Mouse (Mus musculus) left cerebral cortex, postnatal 10 days (tissue): ENCODE data around the gene Dnajb1. TPM values are rescaled to one million over a fixed set of nuclear protein-coding genes. Genes with fewer than 3 reads are reported as not detected.
A peak's percentile ranks its signal among the peaks of the same experiment; 100 is the strongest.
"Not testable (repeated sequence)": the region's sequence is repeated elsewhere in the genome, so short reads cannot be mapped to it uniquely, and the experiment has no call there.

ENCODE experiments used
- DNase-seq, 2 experiments: peaks; one replicate each; pipeline ENCODE4 v3.0.0; 2021 to 2022; ENCODE audit warnings: low spot score in 2 of 2, mixed read lengths in 1 of 2; ENCODE audit errors: extremely low spot score in 1 of 2
- intact Hi-C: fragments of 180-260 bp; cut with DNase I; formaldehyde crosslinking; loops from one replicate; pipeline ENCODE4 v1.15.1; 2025
- total RNA-seq, 2 experiments: library from RNA; stranded (reverse); gene quantifications; 2 replicates each; pipeline ENCODE4 v1.2.3; 2021

Dnajb1 gene
- 10 to 100 TPM; 35.9 to 36.3 TPM for total RNA-seq

DNA sequence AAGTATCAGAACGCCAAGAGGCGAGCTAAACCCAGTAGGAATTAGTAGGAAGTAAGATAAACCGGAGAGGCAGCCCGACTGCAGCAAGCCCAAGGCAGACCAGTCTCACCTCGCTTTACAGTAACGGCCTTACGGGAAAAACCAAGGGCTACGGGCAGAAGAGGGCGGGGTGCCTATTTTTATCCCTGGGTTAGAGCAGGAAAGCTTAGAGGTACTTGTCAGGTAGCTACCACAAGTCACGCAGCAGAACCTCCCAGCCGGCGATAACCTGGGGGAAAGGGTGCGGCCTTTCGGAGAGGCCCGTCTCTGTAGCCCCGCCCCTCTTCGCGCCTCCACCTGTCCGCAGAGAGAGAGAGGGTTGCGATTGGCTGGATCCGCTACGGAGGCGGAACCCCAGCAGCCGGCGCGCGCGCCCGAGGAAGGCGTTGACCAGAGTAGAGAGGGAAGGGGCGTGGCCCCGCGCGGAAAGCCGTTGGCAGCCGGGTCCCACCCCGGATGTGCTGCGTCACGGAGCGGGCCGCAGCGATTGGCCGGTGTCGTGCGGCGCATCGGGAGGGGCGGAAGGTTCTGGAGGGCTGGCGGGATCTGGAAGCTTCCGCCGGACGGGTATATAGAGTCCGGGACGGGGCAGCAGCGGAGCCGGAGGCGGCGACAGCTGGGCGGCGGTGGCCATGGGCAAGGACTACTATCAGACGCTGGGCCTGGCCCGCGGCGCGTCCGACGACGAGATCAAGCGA lies at the start of gene Dnajb1, which contains the start of gene Tecr:
Gene Dnajb1 (plus strand): TSS at position 533 of the 737 bp plus-strand sequence.
Gene Tecr (minus strand): TSS at position 311 of the 737 bp plus-strand sequence.
- DNase-seq = peak; percentile 99 to 100
- intact Hi-C loops = no loop called here

DNA sequence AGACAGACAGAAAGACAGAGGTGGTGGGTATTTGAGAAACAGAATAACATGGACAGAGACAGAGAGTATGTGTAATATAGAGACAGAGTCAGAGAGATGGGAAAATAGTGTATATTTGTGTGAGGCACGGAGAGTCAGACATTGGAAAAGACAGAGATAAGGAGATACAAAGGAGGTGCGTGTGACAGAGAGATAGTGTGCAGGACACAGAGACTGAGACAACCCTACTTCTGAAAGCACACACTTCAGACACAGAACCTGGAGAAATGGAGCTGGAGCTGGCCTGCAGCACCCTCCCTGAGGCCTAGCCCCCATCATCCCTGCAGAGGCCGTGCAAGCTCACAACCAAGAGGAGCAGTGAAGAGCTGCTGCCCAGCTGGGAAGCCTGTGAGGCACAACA lies 45.3 kb upstream of the Dnajb1 start:
- intact Hi-C loops = no loop called here
- no peak for DNase-seq

- DNase-seq = no peak
- intact Hi-C loops = no loop called here
Observed at GRCm38 (mm10) chr8:83563246-83563645, 44.7 kb upstream of the Dnajb1 start.

DNA sequence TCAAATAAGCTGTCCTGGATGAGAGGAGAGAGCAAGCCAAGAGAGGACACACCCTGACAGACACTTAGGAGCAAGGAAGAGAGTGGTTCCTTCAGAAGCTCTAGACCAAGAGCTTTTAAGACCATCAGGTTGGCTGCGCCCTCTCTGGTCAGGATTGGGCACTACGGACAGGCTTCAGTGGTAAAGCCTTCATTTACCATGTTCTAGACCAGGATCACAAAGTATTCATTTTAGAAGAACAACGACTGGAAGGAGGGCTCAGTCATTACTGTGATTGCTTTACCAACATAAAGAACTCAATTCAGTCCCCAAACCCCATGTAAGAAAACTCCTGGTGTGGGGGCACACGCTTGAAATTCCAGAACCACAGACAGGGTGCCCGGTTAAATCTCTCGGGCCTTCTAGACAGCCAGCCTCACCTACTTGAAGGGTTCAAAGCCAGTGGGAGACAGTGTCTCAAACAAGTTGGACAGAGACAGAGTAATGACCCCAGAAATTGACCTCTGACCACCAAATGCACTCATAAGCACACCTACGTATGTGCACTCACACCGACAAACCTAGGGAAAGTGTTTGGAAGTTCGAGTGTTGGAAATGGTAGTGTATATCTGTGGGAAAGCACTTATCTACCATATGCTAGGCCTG lies 42.1 kb upstream of the Dnajb1 start:
- intact Hi-C loops = loop anchor here (5.0 kb wide), 1 partner anchor 124 kb away; no protein-coding TSS in a partner anchor
- peak in 1 of 2 experiments; percentile 30 for DNase-seq

DNA sequence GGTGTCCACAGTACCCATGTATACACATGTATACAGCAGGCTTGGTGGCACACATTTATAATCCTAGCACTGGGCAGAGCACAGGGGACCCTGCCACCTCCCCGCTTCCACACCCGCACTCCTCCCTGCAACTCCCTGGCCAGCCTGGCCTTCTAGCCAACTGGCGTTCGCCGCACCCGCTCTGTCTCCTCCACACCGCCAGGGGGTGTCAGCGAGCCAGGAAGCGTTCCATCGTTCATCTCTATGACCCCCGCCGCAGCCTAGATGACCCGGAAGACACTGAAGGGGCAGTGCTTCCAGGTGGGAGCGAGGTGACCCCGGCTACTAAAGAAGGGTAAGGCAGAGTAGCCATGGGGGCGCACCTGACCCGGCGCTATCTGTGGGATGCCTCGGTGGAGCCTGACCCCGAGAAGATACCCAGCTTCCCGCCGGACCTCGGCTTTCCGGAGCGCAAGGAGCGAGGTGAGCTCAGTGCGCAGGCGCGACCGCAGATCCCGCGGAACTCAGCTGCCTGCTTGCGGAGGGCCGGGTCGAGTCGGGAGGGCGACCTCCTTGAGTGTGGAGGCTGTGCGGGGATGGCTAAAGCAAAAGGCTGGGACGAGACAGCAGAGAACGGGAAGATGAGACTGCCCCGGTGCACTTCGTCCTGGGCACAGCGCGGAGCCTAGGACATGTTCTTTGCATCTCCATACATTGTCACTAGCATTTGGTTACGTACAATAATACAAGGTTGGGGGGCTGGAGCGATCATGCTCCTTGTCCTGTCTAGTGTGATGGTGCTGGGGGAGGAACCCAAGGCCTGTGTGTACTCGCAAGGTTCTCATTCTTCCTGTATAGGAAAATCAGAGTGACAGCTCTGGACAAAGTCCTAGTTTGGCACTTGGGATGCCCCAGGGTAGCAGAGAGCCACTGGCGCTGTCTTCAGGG lies 41.3 kb upstream of the Dnajb1 start, which contains the start of gene Ndufb7:
Gene Ndufb7 (plus strand): TSS at position 203 of the 927 bp plus-strand sequence.
- intact Hi-C loops = loop anchor here (5.0 kb wide), 1 partner anchor 124 kb away; no protein-coding TSS in a partner anchor
- DNase-seq = peak; percentile 95 to 97

GRCm38 (mm10) chr8:83567668-83568067 lies 40.3 kb upstream of the Dnajb1 start:
- DNase-seq = no peak
- intact Hi-C loops = loop anchor here (5.0 kb wide), 1 partner anchor 125 kb away; no protein-coding TSS in a partner anchor

- no peak for DNase-seq
- intact Hi-C loops = loop anchor here (5.0 kb wide), 1 partner anchor 126 kb away; no protein-coding TSS in a partner anchor
Observed at GRCm38 (mm10) chr8:83568128-83568527, 39.9 kb upstream of the Dnajb1 start.

DNA sequence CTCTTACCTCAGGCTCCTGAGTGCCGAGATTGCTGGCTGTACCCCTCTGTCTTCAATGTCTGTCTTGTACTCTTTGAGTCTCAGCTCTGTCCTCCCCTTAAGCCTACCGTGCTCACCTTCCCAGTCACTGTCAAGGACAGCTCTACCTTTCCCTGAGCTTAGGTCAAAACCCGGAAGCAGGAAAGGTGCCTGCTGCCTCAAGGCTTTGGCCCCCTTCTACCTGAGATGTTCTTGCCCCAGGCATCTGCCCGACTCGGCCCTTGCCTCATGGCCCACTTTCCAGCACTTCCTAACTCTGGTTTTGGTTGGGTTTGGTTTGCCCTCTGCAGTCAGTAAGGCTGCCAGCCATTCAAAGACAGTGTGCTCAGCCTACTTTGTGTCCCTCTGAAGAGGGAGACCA lies 39.2 kb upstream of the Dnajb1 start:
- intact Hi-C loops = loop anchor here (5.0 kb wide), 1 partner anchor 126 kb away; no protein-coding TSS in a partner anchor

GRCm38 (mm10) chr8:83569165-83569564 lies 38.8 kb upstream of the Dnajb1 start:
- intact Hi-C loops = loop anchor here (5.0 kb wide), 1 partner anchor 127 kb away; no protein-coding TSS in a partner anchor
- no peak for DNase-seq

More for the DNA sequence above, 39.2 kb upstream of the Dnajb1 start:
- no peak for DNase-seq

- DNase-seq = peak in 1 of 2 experiments; percentile 28
- intact Hi-C loops = no loop called here
Observed at GRCm38 (mm10) chr8:83570272-83571000, 37.6 kb upstream of the Dnajb1 start.

- intact Hi-C loops, DNase-seq: not testable (repeated sequence)
Observed at GRCm38 (mm10) chr8:83571001-83571340, 37.0 kb upstream of the Dnajb1 start.

DNA sequence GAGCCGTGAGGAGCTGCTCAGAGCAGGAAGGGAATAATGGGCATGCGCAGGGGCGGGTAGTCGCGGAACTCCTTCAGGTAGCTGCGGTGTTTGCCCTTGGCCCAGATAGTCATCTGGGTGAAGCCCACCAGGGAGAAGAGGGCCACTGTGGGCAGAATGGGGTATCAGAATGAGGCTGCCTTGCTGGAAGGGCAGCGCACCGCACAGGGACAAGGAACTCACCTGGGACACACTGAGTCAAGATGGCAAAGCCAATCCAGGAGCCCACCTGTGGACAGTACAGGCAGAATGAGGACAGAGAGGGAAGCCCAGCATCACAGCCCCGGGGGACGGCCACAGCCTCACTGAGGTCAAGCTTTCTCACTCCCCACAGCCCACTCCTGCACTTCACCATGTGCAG lies 36.2 kb upstream of the Dnajb1 start:
- peak in 1 of 2 experiments; percentile 24 for DNase-seq
- intact Hi-C loops = no loop called here

- intact Hi-C loops = no loop called here
- DNase-seq = no peak
Observed at GRCm38 (mm10) chr8:83572246-83572812, 35.7 kb upstream of the Dnajb1 start.

- DNase-seq = peak; percentile 0 to 46
- intact Hi-C loops = no loop called here
Observed at GRCm38 (mm10) chr8:83573140-83573875, 34.7 kb upstream of the Dnajb1 start.

GRCm38 (mm10) chr8:83574631-83575315 lies 33.2 kb upstream of the Dnajb1 start:
- intact Hi-C loops = no loop called here
- DNase-seq = peak; percentile 3 to 35
